Mouse (Mus musculus) right cerebral cortex, postnatal 25 days (tissue): Measurements from ENCODE around the gene Lrfn1.

Experiments
- DNase-seq: peaks from one replicate; pipeline ENCODE4 v3.0.0; 2022

The Lrfn1 gene

GRCm38 (mm10) chr7:28511441-28511840 is 59.7 kb downstream of the Lrfn1 start:
- DNase-seq = no peak
